Mouse (Mus musculus): ENCODE measurements around the gene Rnf115. TPM values are rescaled to one million over a fixed set of nuclear protein-coding genes. Genes with fewer than 3 reads are reported as not detected.

Gene Rnf115
- total RNA-seq, 2 experiments from 2014 or later: 25.3 to 25.6 TPM

GRCm38 (mm10) chr3:96834587-96835348 is 107.3 kb downstream of the Rnf115 start:
- no peak for DNase-seq

- no peak for DNase-seq
These were observed 109.0 kb downstream of the Rnf115 start for GRCm38 (mm10) chr3:96836414-96836813.

- no peak for DNase-seq
These were observed 111.7 kb downstream of the Rnf115 start for GRCm38 (mm10) chr3:96838996-96839645.

Other genes with a start within 250 kb of the Rnf115 start
- 10 to 100 TPM; 95.6 to 97.0 TPM for gene Hfe2, start 202.5 kb upstream of the Rnf115 start, total RNA-seq (2021)
- gene Txnip, start 169.7 kb upstream of the Rnf115 start, total RNA-seq (2021): 100 to 1,000 TPM; 286 to 331 TPM
- 1 to 10 TPM; 2.5 to 2.9 TPM for gene Gm16253, start 150.7 kb upstream of the Rnf115 start, total RNA-seq (2021)
- gene Polr3gl, start 133.5 kb upstream of the Rnf115 start, total RNA-seq (2021): 10 to 100 TPM; 20.4 to 24.0 TPM
- gene Ankrd34a, start 131.0 kb upstream of the Rnf115 start, total RNA-seq (2021): 1 to 10 TPM; 1.8 to 3.1 TPM
- gene Lix1l, start 126.5 kb upstream of the Rnf115 start, total RNA-seq (2021): 10 to 100 TPM; 53.1 to 56.6 TPM
- gene Rbm8a, start 97.7 kb upstream of the Rnf115 start, total RNA-seq (2021): 10 to 100 TPM; 56.4 to 57.0 TPM
- 10 to 100 TPM; 26.4 to 26.8 TPM for gene Pex11b, start 92.3 kb upstream of the Rnf115 start, total RNA-seq (2021)
- gene Gm42957, start 92.2 kb upstream of the Rnf115 start, total RNA-seq (2021): under 1 TPM; 0.18 to 0.21 TPM
- 1 to 10 TPM; 1.0 to 1.3 TPM for gene Itga10, start 82.1 kb upstream of the Rnf115 start, total RNA-seq (2021)
- under 1 TPM; 0.14 to 0.19 TPM for gene Ankrd35, start 57.5 kb upstream of the Rnf115 start, total RNA-seq (2021)
- gene Pias3, start 31.3 kb upstream of the Rnf115 start, total RNA-seq (2021): 10 to 100 TPM; 23.6 to 27.3 TPM
- gene Nudt17, start 19.1 kb upstream of the Rnf115 start, total RNA-seq (2021): 1 to 10 TPM; 3.5 to 3.6 TPM
- gene Polr3c, start within 50 bp of the Rnf115 start, total RNA-seq (2021): 10 to 100 TPM; 26.1 to 27.3 TPM
- under 1 TPM; 0.16 to 0.29 TPM for gene Pdzk1, start 101.6 kb downstream of the Rnf115 start, total RNA-seq (2021)
- gene Cd160, start 101.7 kb downstream of the Rnf115 start, total RNA-seq (2021): not detected
- gene Gja5, start 177.0 kb downstream of the Rnf115 start, total RNA-seq (2021): 10 to 100 TPM; 55.6 to 60.6 TPM
- 10 to 100 TPM; 17.8 to 22.7 TPM for gene Gpr89, start 177.7 kb downstream of the Rnf115 start, total RNA-seq (2021)
- not detected for gene Gja8, start 198.4 kb downstream of the Rnf115 start, total RNA-seq (2021)

All from heart, postnatal 4 days (tissue).